Mouse (Mus musculus) stomach, postnatal 0 days (tissue): ENCODE results near the gene Tfpi2. TPM values are rescaled to one million over a fixed set of nuclear protein-coding genes. Genes with fewer than 3 reads are reported as not detected.

Source experiments
- ATAC-seq: fragments of 200-750 bp; cut with Nextera tagmentation; 2 replicates; pipeline ENCODE4 v1.8.0; 2017; ENCODE audit not compliant: low FRiP score, low TSS enrichment
- DNase-seq: peaks from one replicate; pipeline ENCODE4 v3.0.0-alpha.2; 2016; ENCODE audit warnings: low spot score
- H3K27ac ChIP-seq: fragments of 300-500 bp; sonication (generic); replicated peaks from 2 replicates; pipeline ENCODE4 v1.5.1; 2014; ENCODE audit warnings: mild to moderate bottlenecking, control low read depth
- H3K27me3 ChIP-seq: fragments of 300-500 bp; sonication (generic); 2 replicates; pipeline ENCODE4 v1.6.1; 2014; ENCODE audit warnings: low read length; ENCODE audit not compliant: control insufficient read depth, insufficient read depth
- H3K36me3 ChIP-seq: fragments of 300-500 bp; sonication (generic); 2 replicates; pipeline ENCODE4 v1.6.1; 2014; ENCODE audit warnings: low read length, mixed read lengths; ENCODE audit not compliant: control insufficient read depth, insufficient read depth
- H3K4me1 ChIP-seq: fragments of 300-500 bp; sonication (generic); replicated peaks from 2 replicates; pipeline ENCODE4 v1.6.1; 2014; ENCODE audit warnings: antibody characterized with exemption; ENCODE audit not compliant: control insufficient read depth, insufficient read depth
- H3K4me2 ChIP-seq: fragments of 300-500 bp; sonication (generic); replicated peaks from 2 replicates; pipeline ENCODE4 v1.6.1; 2014; ENCODE audit warnings: low read depth, mild to moderate bottlenecking, control low read depth, moderate library complexity
- H3K4me3 ChIP-seq: fragments of 300-500 bp; sonication (generic); 2 replicates; pipeline ENCODE4 v1.5.1; 2014; ENCODE audit warnings: low read depth, low read length, control low read depth
- H3K9ac ChIP-seq: fragments of 300-500 bp; sonication (generic); 2 replicates; pipeline ENCODE4 v1.6.1; 2014; ENCODE audit warnings: mild to moderate bottlenecking, low read length, control low read depth, mixed read lengths
- H3K9me3 ChIP-seq: fragments of 300-500 bp; sonication (generic); 2 replicates; pipeline ENCODE4 v1.6.1; 2016; ENCODE audit warnings: low read length; ENCODE audit not compliant: control insufficient read depth
- CTCF ChIP-seq: IDR thresholded peaks from 2 replicates; pipeline ENCODE4 v1.5.1; 2016; ENCODE audit warnings: antibody characterized with exemption, low read depth, mild to moderate bottlenecking, moderate library complexity
- EP300 ChIP-seq: optimal IDR thresholded peaks from 2 replicates; pipeline ENCODE3; 2016; ENCODE audit warnings: antibody characterized with exemption
- WGBS: fragments of 180-500 bp; shearing (Covaris S2); extraction: QIAGEN DNeasy Blood & Tissue Kit; methylation state at CpG from one replicate; pipeline ENCODE4 v1.1.7; 2014; 5-methylcytosine and 5-hydroxymethylcytosine counted together
- polyA plus RNA-seq: library from polyadenylated mRNA; unstranded; fragments of >200 nt; fragmentation: Nextera tagmentation; extraction: Ambion mirVana; gene quantifications from 2 replicates; pipeline ENCODE4 v1.2.1, GENCODE M21; 2015

Tfpi2 gene
- polyA plus RNA-seq, 1 experiment from 2014 or later, result 2.0 TPM

DNA sequence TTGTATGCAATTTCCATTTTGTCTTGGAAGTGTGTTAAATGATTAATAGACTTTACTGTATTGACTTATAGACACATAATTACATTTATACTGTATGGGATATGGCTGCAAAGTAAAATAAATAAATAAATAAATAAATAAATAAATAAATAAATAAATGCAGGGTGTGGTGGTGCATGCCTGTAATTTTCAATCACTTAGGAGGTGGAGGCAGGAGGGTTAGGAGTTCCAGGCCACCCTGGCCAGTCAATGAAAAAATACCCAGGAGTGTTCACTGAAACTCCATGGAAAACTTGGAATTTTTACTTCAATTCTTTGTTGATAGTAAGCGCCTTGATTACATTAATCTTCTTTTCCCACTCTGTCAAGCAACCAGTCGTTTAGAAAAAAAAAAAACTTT, 16.1 kb upstream of the Tfpi2 start:
- WGBS, result 48% methylated on average over 2 of the region's 2 CpGs
- H3K27me3 ChIP-seq, result no peaks in the 10 kb centered on the region
- H3K4me2 ChIP-seq, result peak overlapping the region; percentile 74
- TF ChIP-seq EP300 (no peak), CTCF (no peak)
- no peaks in the 10 kb centered on the region for H3K4me1 ChIP-seq
- DNase-seq (no peak), ATAC-seq (no peak)
- no peaks in the 10 kb centered on the region for H3K9me3 ChIP-seq
- H3K9ac ChIP-seq, result no peak overlapping the region
- H3K4me3 ChIP-seq, result peak overlapping the region; percentile 56
- no peak overlapping the region for H3K27ac ChIP-seq
- H3K36me3 ChIP-seq, result no peaks in the 10 kb centered on the region

DNA sequence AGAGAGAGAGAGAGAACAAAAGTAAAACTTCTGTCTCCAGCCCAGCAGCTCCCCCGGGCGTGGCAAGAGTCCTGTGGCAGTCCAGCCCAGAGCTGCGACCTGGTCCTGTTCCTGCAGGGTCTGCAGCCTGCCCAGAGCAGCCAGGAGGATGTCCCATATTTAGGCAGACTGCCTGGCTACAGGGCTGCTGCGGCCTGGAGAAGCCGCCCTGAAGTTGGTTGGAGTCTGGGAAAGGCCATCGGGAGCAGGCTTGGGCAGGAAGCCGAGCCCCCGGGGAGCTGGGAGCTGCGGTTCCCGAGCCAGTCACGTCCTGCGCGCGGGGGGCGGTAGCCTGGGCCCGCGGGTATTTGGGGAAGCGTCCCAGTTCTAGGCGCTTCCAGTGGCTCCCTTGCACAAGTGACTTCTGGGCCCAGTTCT, 15.2 kb upstream of the Tfpi2 start, which contains the start of gene Gng11:
Gene Gng11 (plus strand): TSS at position 15 of the 417 bp plus-strand sequence.
- Histone ChIP-seq H3K27ac (peak within 1 kb of the TSS; percentile 90), H3K9ac (peak within 1 kb of the TSS; percentile 81), H3K4me2 (peak within 1 kb of the TSS; percentile 74), H3K4me3 (peak within 1 kb of the TSS; percentile 56), H3K36me3 (no peaks in the 10 kb centered on the region), H3K4me1 (no peaks in the 10 kb centered on the region), H3K9me3 (no peaks in the 10 kb centered on the region), H3K27me3 (no peaks in the 10 kb centered on the region)
- DNase-seq, result peak; percentile 59
- WGBS, result 2% methylated on average over 19 of the region's 19 CpGs
- ATAC-seq, result peak; percentile 88
- TF ChIP-seq CTCF (no peak; the same call in 1 of the 2 replicates), EP300 (no peak)

DNA sequence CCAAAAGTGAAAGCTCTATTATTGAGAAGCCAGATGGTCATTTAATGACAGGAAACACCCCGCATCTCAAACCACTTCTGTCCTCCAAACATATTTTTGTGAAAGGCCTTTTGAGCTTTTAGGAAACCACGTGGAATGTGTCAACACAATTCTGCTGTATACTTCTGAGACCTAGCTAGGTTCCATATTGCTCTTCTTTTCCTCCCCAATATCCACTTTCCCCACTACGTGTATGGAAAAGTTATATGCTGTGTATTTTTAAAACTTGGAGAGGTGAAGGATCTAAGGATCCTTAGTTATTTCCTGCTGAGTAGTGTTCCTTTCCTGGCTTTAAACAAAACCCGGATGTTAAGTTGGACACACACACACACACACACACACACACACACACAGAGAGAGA, 14.7 kb upstream of the Tfpi2 start:
- peak overlapping the region; percentile 56 for H3K4me3 ChIP-seq

DNA sequence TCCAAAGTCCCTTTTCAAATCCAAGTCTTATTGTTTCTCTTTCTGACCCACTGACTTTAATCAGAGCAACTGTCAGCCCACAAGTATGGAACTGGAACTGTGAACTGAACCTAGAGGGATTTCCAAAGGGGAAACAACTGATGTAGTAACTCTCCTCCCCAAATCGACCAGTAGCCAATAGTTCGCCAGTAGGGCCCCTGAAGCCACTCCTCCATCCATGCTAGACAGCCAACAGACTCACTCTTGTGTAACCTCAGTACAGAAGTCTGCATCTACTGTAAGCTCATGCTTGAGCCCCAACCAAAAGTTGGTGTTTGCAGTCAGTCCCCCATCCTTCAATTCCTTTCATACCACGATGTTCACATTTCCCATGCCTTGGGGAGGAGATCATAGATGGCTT, 12.0 kb upstream of the Tfpi2 start:
- no peak for ATAC-seq
- H3K4me3 ChIP-seq, result no peak overlapping the region
- TF ChIP-seq EP300, result no peak
- TF ChIP-seq CTCF, result no peak
- no peaks in the 10 kb centered on the region for H3K9me3 ChIP-seq
- DNase-seq, result no peak
- no peaks in the 10 kb centered on the region for H3K4me1 ChIP-seq
- no peak overlapping the region for H3K4me2 ChIP-seq
- no peaks in the 10 kb centered on the region for H3K27me3 ChIP-seq
- 79% methylated on average over 3 of the region's 3 CpGs for WGBS
- H3K9ac ChIP-seq, result no peak overlapping the region
- H3K36me3 ChIP-seq, result no peaks in the 10 kb centered on the region
- no peak overlapping the region for H3K27ac ChIP-seq

More for the DNA sequence above, 14.7 kb upstream of the Tfpi2 start:
- Histone ChIP-seq H3K9ac (no peak overlapping the region; the same call in 1 of the 2 replicates), H3K4me1 (no peaks in the 10 kb centered on the region), H3K36me3 (no peaks in the 10 kb centered on the region), H3K4me2 (peak overlapping the region; percentile 74), H3K27me3 (no peaks in the 10 kb centered on the region), H3K27ac (peak overlapping the region; percentile 90), H3K9me3 (no peaks in the 10 kb centered on the region)
- ATAC-seq (peak; percentile 52; the same call in 1 of the 2 replicates), DNase-seq (no peak)
- WGBS, result 25% methylated on average over 4 of the region's 4 CpGs
- TF ChIP-seq CTCF (no peak), EP300 (no peak)

DNA sequence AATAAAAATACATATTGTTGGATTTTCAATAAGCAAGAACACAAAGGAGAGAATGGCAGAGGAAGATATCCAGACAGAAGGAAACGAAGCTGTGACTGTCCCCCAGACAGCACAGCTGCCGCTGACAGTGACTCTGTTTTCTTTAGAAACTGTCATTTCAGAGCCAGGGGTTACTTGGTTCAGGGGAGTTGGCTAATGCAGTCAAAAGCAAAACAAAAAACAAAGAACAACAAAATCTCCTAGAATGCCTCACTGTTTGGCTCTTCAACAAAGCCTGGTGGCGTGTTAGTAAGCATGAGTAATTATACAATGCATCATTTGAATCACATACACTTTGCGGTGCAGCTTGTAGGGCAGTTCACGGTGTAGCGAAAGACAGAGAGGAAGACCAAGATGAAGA, 10.6 kb upstream of the Tfpi2 start:
- Histone ChIP-seq H3K9ac (no peak overlapping the region), H3K4me1 (no peaks in the 10 kb centered on the region), H3K4me3 (no peak overlapping the region), H3K27me3 (no peaks in the 10 kb centered on the region), H3K9me3 (no peaks in the 10 kb centered on the region), H3K4me2 (no peak overlapping the region), H3K36me3 (no peaks in the 10 kb centered on the region), H3K27ac (no peak overlapping the region)
- 64% methylated on average over 6 of the region's 6 CpGs for WGBS
- DNase-seq, result no peak
- no peak for TF ChIP-seq EP300
- no peak for TF ChIP-seq CTCF
- ATAC-seq, result no peak

DNA sequence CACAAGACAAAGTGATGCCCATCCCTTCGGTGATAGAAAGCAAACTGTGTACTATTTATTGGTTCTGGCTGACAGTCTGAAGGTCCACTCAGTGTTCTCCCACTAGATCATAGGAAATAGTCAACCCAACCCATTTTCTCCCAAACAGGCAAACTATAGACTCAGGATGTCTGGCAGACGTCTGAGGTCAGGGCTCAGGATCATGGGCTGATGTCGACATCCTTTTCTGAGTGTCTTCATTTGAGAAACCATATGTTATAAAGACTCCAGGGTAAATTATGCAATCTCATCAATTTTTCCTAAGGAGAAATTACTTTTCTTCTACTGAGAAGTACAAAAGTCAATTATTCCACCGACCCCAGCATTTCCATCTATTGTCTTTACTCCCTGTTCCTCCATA, 9.4 kb upstream of the Tfpi2 start:
- WGBS, result 70% methylated on average over 4 of the region's 4 CpGs
- Histone ChIP-seq H3K4me3 (no peak overlapping the region), H3K9ac (no peak overlapping the region), H3K4me1 (no peaks in the 10 kb centered on the region), H3K9me3 (no peaks in the 10 kb centered on the region), H3K27me3 (no peaks in the 10 kb centered on the region), H3K27ac (no peak overlapping the region), H3K36me3 (no peaks in the 10 kb centered on the region), H3K4me2 (no peak overlapping the region)
- DNase-seq (no peak), ATAC-seq (no peak)
- TF ChIP-seq CTCF (no peak), EP300 (no peak)
